8 mouse cellular contexts compared by ENCODE assay signal in the genomic region with DNA sequence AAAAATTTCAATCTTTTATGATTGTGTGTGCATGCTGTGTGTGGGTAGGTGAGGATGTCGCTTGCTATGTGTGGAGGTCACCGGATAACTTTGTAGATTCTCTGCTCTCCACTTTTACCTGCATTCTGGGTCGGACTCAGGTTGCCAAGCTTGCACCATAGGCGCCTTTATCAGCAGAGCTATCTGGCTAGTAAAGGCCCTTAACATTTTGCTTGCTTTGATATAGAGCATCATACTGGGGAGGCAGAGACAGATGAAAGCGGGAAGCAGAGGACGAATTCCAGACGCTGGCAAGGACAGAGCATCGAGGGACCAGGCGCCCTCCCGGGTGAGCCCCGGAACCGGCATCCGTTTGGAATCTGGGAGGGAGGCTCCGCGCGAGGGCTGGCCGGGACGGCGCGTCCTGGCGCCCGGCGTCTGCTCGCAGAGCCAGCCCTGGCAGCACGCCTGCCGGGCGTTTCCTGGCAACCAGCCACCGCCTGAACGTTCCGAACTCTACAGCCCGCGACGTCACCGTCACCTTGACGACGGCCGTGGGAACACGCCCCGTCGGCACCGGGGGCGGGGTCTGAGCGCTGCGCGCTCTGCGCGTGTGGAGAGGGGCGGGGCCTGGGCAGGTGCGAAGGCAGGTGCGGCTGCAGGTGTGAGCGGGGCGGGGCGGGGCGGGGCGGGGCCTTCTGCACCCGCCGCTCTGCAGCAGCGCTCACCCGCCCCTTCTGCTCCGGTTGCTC. TPM values are rescaled to one million over a fixed set of nuclear protein-coding genes. Genes with fewer than 3 reads are reported as not detected.
DNase-seq lines count a peak whose midpoint lies in the region; ATAC-seq and TF ChIP-seq lines count a peak whose summit lies in the region.

No protein-coding gene starts in this region.

- H3K4me1 ChIP-seq in embryonic facial prominence, embryonic 12.5 days, result no peaks in the 10 kb centered on the region
- peaks cover 21% of the 10 kb centered on the region for H3K4me1 ChIP-seq in limb, embryonic 10.5 days
- H3K4me1 ChIP-seq in midbrain, embryonic 13.5 days (replicated peaks), result peaks cover 8% of the 10 kb centered on the region
- H3K4me1 ChIP-seq in small intestine, adult 2 months (ENCODE audit: control insufficient read depth, insufficient read depth, insufficient read length, low read length), result peaks cover 3% of the 10 kb centered on the region; the same call in 1 of the 2 replicates

- no peak for TF ChIP-seq POLR2A in small intestine, adult 2 months (IDR thresholded peaks at IDR 0.05; ENCODE audit: low read depth, low read length)

- H3K4me3 ChIP-seq in embryonic facial prominence, embryonic 12.5 days, result peak overlapping the region; percentile 38
- peak overlapping the region; percentile 59 for H3K4me3 ChIP-seq in limb, embryonic 10.5 days
- peak overlapping the region; percentile 50 for H3K4me3 ChIP-seq in midbrain, embryonic 13.5 days (replicated peaks)
- peak overlapping the region; percentile 50 for H3K4me3 ChIP-seq in small intestine, adult 2 months (ENCODE audit: low read depth, low read length)

- ATAC-seq in embryonic facial prominence, embryonic 12.5 days (ENCODE audit: insufficient number of reproducible peaks, insufficient read depth, low FRiP score, low TSS enrichment), result peak; percentile 86
- ATAC-seq in midbrain, embryonic 13.5 days, result peak; percentile 93

- 2% methylated on average over 54 of the region's 60 CpGs for WGBS in embryonic facial prominence, embryonic 12.5 days
- WGBS in limb, embryonic 10.5 days, result 2% methylated on average over 60 of the region's 60 CpGs
- 1% methylated on average over 50 of the region's 60 CpGs for WGBS in midbrain, embryonic 13.5 days
- WGBS in small intestine, adult 2 months, result 2% methylated on average over 57 of the region's 60 CpGs

- H3K9me3 ChIP-seq in embryonic facial prominence, embryonic 12.5 days, result no peaks in the 10 kb centered on the region
- H3K9me3 ChIP-seq in limb, embryonic 10.5 days (replicated peaks), result no peaks in the 10 kb centered on the region
- H3K9me3 ChIP-seq in midbrain, embryonic 13.5 days, result no peaks in the 10 kb centered on the region

- DNase-seq in 3134 (ENCODE audit: extremely low read depth, insufficient read length, low spot score), result peak; percentile 90
- peak; percentile 100 for DNase-seq in adrenal gland, postnatal 36 days
- peak; percentile 98 for DNase-seq in heart, adult 18-20 months
- DNase-seq in kidney, adult 18-20 months, result peak; percentile 100
- DNase-seq in limb, embryonic 10.5 days (ENCODE audit: low spot score), result peak; percentile 94

- H3K27ac ChIP-seq in embryonic facial prominence, embryonic 12.5 days, result peak overlapping the region; percentile 59
- H3K27ac ChIP-seq in limb, embryonic 10.5 days, result peak overlapping the region; percentile 76
- H3K27ac ChIP-seq in midbrain, embryonic 13.5 days, result peak overlapping the region; percentile 84
- H3K27ac ChIP-seq in small intestine, adult 2 months (ENCODE audit: insufficient read depth, low read depth, low read length), result peak overlapping the region; percentile 64

- H3K36me3 ChIP-seq in embryonic facial prominence, embryonic 12.5 days, result no peaks in the 10 kb centered on the region
- H3K36me3 ChIP-seq in limb, embryonic 10.5 days, result no peaks in the 10 kb centered on the region
- H3K36me3 ChIP-seq in midbrain, embryonic 13.5 days, result no peaks in the 10 kb centered on the region
- H3K36me3 ChIP-seq in small intestine, adult 2 months (ENCODE audit: control insufficient read depth, insufficient read depth, low read length), result no peaks in the 10 kb centered on the region

- no peak overlapping the region for H3K9ac ChIP-seq in embryonic facial prominence, embryonic 12.5 days
- H3K9ac ChIP-seq in midbrain, embryonic 13.5 days (replicated peaks), result peak overlapping the region; percentile 63

- no peaks in the 10 kb centered on the region for H3K27me3 ChIP-seq in embryonic facial prominence, embryonic 12.5 days
- H3K27me3 ChIP-seq in limb, embryonic 10.5 days (ENCODE audit: low read depth, poor library complexity, severe bottlenecking), result peaks cover 6% of the 10 kb centered on the region; the same call in 1 of the 2 replicates
- peaks cover 23% of the 10 kb centered on the region for H3K27me3 ChIP-seq in midbrain, embryonic 13.5 days
- no peaks in the 10 kb centered on the region for H3K27me3 ChIP-seq in small intestine, adult 2 months (ENCODE audit: control insufficient read depth, insufficient read depth, low read length)

- peak overlapping the region; percentile 81 for H3K4me2 ChIP-seq in embryonic facial prominence, embryonic 12.5 days (replicated peaks)
- peak overlapping the region; percentile 74 for H3K4me2 ChIP-seq in midbrain, embryonic 13.5 days (replicated peaks)

- no peak for TF ChIP-seq CTCF in small intestine, adult 2 months (IDR thresholded peaks at IDR 0.05; ENCODE audit: extremely low read depth, insufficient read length, insufficient replicate concordance, low read depth, low read length)

RNA-seq across cellular contexts. Expression of a gene that starts 12.5 kb away (rescaled TPM):
- under 1 TPM; 0.33 to 0.53 TPM for total RNA-seq in adrenal gland, postnatal 36 days (2021)
- 0.33 and 0.37 TPM in 2 replicates for polyA plus RNA-seq in embryonic facial prominence, embryonic 12.5 days (2016; fragmentation: Nextera tagmentation; extraction: Ambion mirVana)
- total RNA-seq in heart, adult 18-20 months (2021), result 100 to 1,000 TPM; 145 to 150 TPM
- 0.05 and 0.09 TPM in 2 replicates for polyA plus RNA-seq in limb, embryonic 10.5 days (2016; fragmentation: Nextera tagmentation; extraction: Ambion mirVana)
- polyA plus RNA-seq in midbrain, embryonic 13.5 days (2015; fragmentation: Nextera tagmentation; extraction: Ambion mirVana), result 0.03 TPM in 1 of 2 replicates, not detected in the other
- 0.13 TPM in 1 of 2 replicates, not detected in the other for polyA plus RNA-seq in small intestine, adult 2 months (2012; rRNA removed)

RNA-seq across cellular contexts. Expression of a gene that starts 26.5 kb away (rescaled TPM):
- total RNA-seq in adrenal gland, postnatal 36 days (2021), result 10 to 100 TPM; 35.2 to 46.6 TPM
- 3.4 and 4.6 TPM in 2 replicates for polyA plus RNA-seq in embryonic facial prominence, embryonic 12.5 days (2016; fragmentation: Nextera tagmentation; extraction: Ambion mirVana)
- total RNA-seq in heart, adult 18-20 months (2021), result 10 to 100 TPM; 16.7 to 20.7 TPM
- 3.2 and 3.5 TPM in 2 replicates for polyA plus RNA-seq in limb, embryonic 10.5 days (2016; fragmentation: Nextera tagmentation; extraction: Ambion mirVana)
- 1.1 and 1.3 TPM in 2 replicates for polyA plus RNA-seq in midbrain, embryonic 13.5 days (2015; fragmentation: Nextera tagmentation; extraction: Ambion mirVana)
- 18.2 and 28.3 TPM in 2 replicates for polyA plus RNA-seq in small intestine, adult 2 months (2012; rRNA removed)

RNA-seq across cellular contexts. Expression of a gene that starts 58.7 kb away (rescaled TPM):
- 1 to 10 TPM; 3.4 to 6.8 TPM for total RNA-seq in adrenal gland, postnatal 36 days (2021)
- 7.5 and 8.0 TPM in 2 replicates for polyA plus RNA-seq in embryonic facial prominence, embryonic 12.5 days (2016; fragmentation: Nextera tagmentation; extraction: Ambion mirVana)
- total RNA-seq in heart, adult 18-20 months (2021), result under 1 TPM; 0.80 to 0.92 TPM
- 2.5 and 4.0 TPM in 2 replicates for polyA plus RNA-seq in limb, embryonic 10.5 days (2016; fragmentation: Nextera tagmentation; extraction: Ambion mirVana)
- polyA plus RNA-seq in midbrain, embryonic 13.5 days (2015; fragmentation: Nextera tagmentation; extraction: Ambion mirVana), result 6.1 and 6.6 TPM in 2 replicates
- polyA plus RNA-seq in small intestine, adult 2 months (2012; rRNA removed), result 3.9 and 4.3 TPM in 2 replicates

Comparison
In these comparisons a context has a peak if more than half of its experiments do, and no peak if none do; other contexts are left out.
1. Peak in every context shown above with its lines: DNase-seq, ATAC-seq, H3K4me3 ChIP-seq and H3K27ac ChIP-seq.